Mouse (Mus musculus): ENCODE measurements around the gene Tbc1d24.
"Not testable (repeated sequence)": the region's sequence is repeated elsewhere in the genome, so short reads cannot be mapped to it uniquely, and the experiment has no call there.

Gene Tbc1d24

DNA sequence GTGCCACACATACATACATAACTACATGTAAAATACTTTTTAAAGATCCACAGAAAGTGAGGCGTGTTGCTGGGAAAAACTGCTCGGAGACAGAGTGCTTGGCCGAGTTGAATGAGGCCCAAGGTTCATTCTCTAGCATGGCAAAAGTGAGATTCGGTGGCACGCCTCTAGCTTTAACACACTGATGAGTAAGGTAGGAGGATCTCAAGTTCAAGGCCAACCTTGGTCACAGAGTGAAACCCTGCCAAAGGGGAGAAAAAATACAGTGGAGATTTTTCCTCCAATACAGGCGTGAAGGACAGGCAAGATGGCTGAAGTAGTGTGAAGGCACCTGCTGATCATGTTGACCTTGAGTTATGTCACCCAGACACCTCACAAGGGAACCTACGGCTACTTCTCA, 55.9 kb downstream of the Tbc1d24 start:
- DNase-seq (ENCODE audit: inconsistent ontology term) = no peak

DNA sequence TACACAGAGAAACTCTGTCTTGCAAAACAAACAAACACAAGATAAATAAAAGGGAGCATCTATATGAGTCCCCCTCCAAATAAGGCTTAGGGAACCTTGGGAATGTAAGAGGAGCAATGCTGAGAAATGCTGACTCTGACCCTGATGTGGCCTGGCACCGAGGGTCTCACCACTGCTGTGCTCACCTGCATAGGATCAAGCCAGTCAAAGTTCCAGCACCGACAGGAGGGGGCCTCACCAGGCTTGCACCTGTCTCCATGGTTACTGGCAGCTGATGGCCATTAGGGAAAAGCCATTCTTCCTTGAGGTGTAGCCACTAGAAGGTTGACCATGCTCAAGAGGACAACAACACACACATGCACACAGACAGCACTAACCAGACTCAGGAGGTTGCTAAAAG, 62.5 kb downstream of the Tbc1d24 start:
- DNase-seq (ENCODE audit: inconsistent ontology term) = no peak

DNA sequence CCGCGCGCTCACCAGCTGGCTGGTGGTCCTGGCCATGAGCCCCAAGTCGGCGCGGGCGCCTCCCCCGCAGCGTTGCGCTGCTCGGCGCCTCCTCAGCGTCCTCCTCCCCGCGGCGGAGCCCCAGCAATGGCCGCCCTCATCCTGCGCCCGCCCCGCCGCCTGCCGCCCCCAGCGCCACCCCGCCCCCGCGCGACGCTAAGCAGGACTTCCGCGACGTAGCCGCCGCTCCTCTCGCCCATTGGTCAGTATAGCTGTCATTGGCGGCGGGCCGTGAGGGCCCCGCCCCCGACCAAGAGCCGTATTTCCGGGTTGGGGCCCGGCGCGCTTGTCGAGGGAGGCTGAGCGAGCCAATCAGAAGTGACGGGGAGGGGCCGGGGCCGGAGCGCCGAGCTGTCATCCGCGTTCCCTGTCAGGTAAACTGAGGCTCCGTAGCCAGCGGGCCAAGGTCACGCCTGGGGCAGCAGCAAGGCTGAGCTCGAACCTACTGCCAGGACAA, 63.9 kb downstream of the Tbc1d24 start:
- DNase-seq (ENCODE audit: inconsistent ontology term) = peak; percentile 98

- peak; percentile 61 for DNase-seq (ENCODE audit: inconsistent ontology term)
Measured at GRCm38 (mm10) chr17:24140845-24141424, 64.4 kb downstream of the Tbc1d24 start.

- DNase-seq (ENCODE audit: inconsistent ontology term) = no peak
Measured at GRCm38 (mm10) chr17:24139968-24140367, 65.4 kb downstream of the Tbc1d24 start.

- no peak for DNase-seq (ENCODE audit: inconsistent ontology term)
Measured at GRCm38 (mm10) chr17:24139256-24139655, 66.1 kb downstream of the Tbc1d24 start.

GRCm38 (mm10) chr17:24137226-24137880, 68.0 kb downstream of the Tbc1d24 start:
- DNase-seq (ENCODE audit: inconsistent ontology term) = peak; percentile 17

DNA sequence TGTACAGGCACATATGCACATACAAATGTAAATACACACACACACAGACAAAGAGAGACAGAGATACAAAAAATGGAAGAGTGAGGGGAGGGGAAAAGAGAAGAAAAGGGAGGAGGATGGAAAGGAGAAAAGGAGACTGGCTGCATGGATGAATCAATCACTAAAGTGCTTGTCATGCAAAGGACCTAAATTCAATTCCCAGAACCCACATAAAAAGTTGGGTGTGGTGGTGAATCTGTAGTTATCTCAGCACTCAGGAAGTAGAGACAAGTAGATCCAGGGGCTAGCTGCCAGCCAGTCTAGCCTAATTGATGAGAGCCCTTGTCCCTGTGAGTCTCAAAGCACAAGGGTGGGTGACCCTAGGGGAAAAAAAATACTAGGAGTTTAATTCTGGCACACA, 71.3 kb downstream of the Tbc1d24 start:
- DNase-seq (ENCODE audit: inconsistent ontology term) = no peak

GRCm38 (mm10) chr17:24132919-24133318, 72.4 kb downstream of the Tbc1d24 start:
- DNase-seq (ENCODE audit: inconsistent ontology term) = not testable (repeated sequence)

GRCm38 (mm10) chr17:24131570-24131969, 73.8 kb downstream of the Tbc1d24 start:
- DNase-seq (ENCODE audit: inconsistent ontology term) = no peak

DNA sequence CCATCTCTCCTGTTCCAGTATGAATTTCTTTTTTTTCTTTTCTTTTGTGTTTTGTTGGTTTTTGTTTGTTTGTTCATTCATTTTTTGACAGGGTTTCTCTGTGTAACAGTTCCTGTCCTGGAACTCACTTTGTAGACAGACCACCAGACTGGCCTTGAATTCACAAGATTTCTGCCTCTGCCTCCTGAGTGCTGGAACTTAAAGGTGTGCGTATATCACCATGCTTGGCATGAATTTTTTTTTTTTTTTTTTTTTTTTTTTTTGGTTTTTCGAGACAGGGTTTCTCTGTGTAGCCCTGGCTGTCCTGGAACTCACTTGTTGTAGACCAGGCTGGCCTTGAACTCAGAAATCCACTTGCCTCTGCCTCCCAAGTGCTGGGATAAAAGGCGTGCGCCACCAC, 76.1 kb downstream of the Tbc1d24 start:
- DNase-seq (ENCODE audit: inconsistent ontology term) = not testable (repeated sequence)

DNA sequence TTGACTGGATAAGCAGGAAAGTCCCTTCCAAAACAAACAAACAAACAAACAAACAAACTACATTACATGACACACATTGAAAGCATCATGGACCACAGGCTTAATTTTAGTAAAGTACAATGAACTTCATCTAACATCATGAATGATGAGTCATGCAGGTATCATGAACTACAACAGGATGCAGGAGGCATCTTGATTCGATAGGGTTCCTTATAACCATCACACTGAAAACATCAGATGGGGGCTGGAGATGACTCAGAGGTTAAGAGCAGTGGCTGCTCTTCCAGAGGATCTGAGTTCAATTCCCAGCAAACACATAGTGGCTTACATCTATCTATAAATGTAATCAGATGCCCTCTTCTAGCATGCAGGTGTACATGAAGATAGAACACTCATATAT, 77.8 kb downstream of the Tbc1d24 start:
- DNase-seq (ENCODE audit: inconsistent ontology term) = no peak

- no peak for DNase-seq (ENCODE audit: inconsistent ontology term)
Measured at GRCm38 (mm10) chr17:24126801-24127200, 78.6 kb downstream of the Tbc1d24 start.

All from Muller cell, postnatal 12 days (primary cell).